Mouse (Mus musculus) lung, adult 2 months (tissue): ENCODE data around the gene Atn1.

Experiments used
- CTCF ChIP-seq: fragments of 200-500 bp; IDR thresholded peaks from 2 replicates; pipeline ENCODE4 v1.5.1; 2011; ENCODE audit warnings: mild to moderate bottlenecking, low read length, control low read depth; ENCODE audit not compliant: insufficient read depth
- POLR2A ChIP-seq: fragments of 200-500 bp; IDR thresholded peaks from 2 replicates; pipeline ENCODE4 v1.6.1; 2011; ENCODE audit warnings: low read depth, mild to moderate bottlenecking, control low read depth, low read length, borderline replicate concordance; ENCODE audit errors: extremely low read depth

- no peak for TF ChIP-seq CTCF
- TF ChIP-seq POLR2A, result no peak
Measured at GRCm38 (mm10) chr6:124739231-124739796, 17.0 kb downstream of the Atn1 start.
